8 mouse cellular contexts compared by ENCODE assay signal in the genomic region with DNA sequence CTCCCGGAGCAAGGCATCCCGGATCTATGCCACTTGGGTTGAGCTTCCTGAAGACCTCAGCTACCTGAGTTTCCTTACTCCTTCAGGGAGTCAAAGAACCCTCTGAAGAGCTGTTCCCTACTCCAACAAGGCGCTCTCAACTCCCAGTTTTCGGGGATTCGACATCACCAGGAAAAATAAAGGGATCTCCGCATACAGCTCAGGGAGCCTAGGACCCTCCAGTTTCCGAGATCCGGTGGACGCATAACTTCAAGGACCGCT. TPM values are rescaled to one million over a fixed set of nuclear protein-coding genes. Genes with fewer than 3 reads are reported as not detected.
DNase-seq lines count a peak whose midpoint lies in the region; ATAC-seq and TF ChIP-seq lines count a peak whose summit lies in the region.

No protein-coding gene starts in this region.

- peak; percentile 66 for DNase-seq in embryo, embryonic 10.5 days (ENCODE audit: low spot score)
- DNase-seq in embryo, embryonic 9.5 days (ENCODE audit: extremely low spot score): no peak
- DNase-seq in thymus, adult 2 months: no peak
- DNase-seq in thymus, adult 18-20 months: no peak
- no peak for DNase-seq in liver, embryonic 13.5 days
- no peak for DNase-seq in right cerebral cortex, postnatal 36 days (ENCODE audit: low spot score in 2 of 2)
- no peak for DNase-seq in T-cell, adult 2 months (ENCODE audit: low spot score)
- DNase-seq in spleen, postnatal 10 days (ENCODE audit: low spot score in 2 of 2): no peak

- no peaks in the 10 kb centered on the region for H3K9me3 ChIP-seq in liver, embryonic 13.5 days (replicated peaks)

- peak overlapping the region; percentile 88 for H3K4me3 ChIP-seq in thymus, adult 2 months (ENCODE audit: control insufficient read depth, insufficient read depth, low read length)
- peak overlapping the region; percentile 100 for H3K4me3 ChIP-seq in liver, embryonic 13.5 days (replicated peaks)

- H3K9ac ChIP-seq in liver, embryonic 13.5 days: peak overlapping the region; percentile 99

- peaks cover 22% of the 10 kb centered on the region for H3K4me1 ChIP-seq in thymus, adult 2 months (replicated peaks; ENCODE audit: control insufficient read depth, insufficient read depth, low read length)
- peaks cover 47% of the 10 kb centered on the region for H3K4me1 ChIP-seq in liver, embryonic 13.5 days (replicated peaks)

- under 1% methylated on average over 10 of the region's 10 CpGs for WGBS in thymus, adult 2 months
- 0% methylated on average over 10 of the region's 10 CpGs for WGBS in liver, embryonic 13.5 days (ENCODE audit: insufficient replicate concordance)

- TF ChIP-seq CTCF in thymus, adult 2 months (IDR thresholded peaks at IDR 0.05; ENCODE audit: borderline replicate concordance, control insufficient read depth, extremely low read depth, insufficient read depth, low read length, poor library complexity): no peak

- no peaks in the 10 kb centered on the region for H3K27me3 ChIP-seq in thymus, adult 2 months (ENCODE audit: control insufficient read depth, insufficient read depth, low read length)
- H3K27me3 ChIP-seq in liver, embryonic 13.5 days: no peaks in the 10 kb centered on the region

- peak overlapping the region; percentile 85 for H3K4me2 ChIP-seq in liver, embryonic 13.5 days

- H3K36me3 ChIP-seq in thymus, adult 2 months (ENCODE audit: control insufficient read depth, insufficient read depth, low read length): no peaks in the 10 kb centered on the region
- H3K36me3 ChIP-seq in liver, embryonic 13.5 days: peaks cover 29% of the 10 kb centered on the region

- H3K27ac ChIP-seq in thymus, adult 2 months (ENCODE audit: control insufficient read depth, insufficient read depth, low read length): peak overlapping the region; percentile 33; the same call in 1 of the 2 replicates
- H3K27ac ChIP-seq in liver, embryonic 13.5 days: peak overlapping the region; percentile 99

- TF ChIP-seq POLR2A in thymus, adult 2 months (IDR thresholded peaks at IDR 0.05; ENCODE audit: control insufficient read depth, extremely low read depth, insufficient read depth, low read length, poor library complexity): no peak

- ATAC-seq in liver, embryonic 13.5 days (ENCODE audit: low read depth): no peak

RNA-seq across cellular contexts. Expression of a gene that starts 0.3 kb away (rescaled TPM):
- 254 and 310 TPM in 2 replicates for polyA plus RNA-seq in thymus, adult 2 months (2012; rRNA removed)
- 92.3 and 93.0 TPM in 2 replicates for polyA plus RNA-seq in liver, embryonic 13.5 days (2015; fragmentation: Nextera tagmentation; extraction: Ambion mirVana)

RNA-seq across cellular contexts. Expression of a gene that starts 34.2 kb away (rescaled TPM):
- 307 and 318 TPM in 2 replicates for polyA plus RNA-seq in thymus, adult 2 months (2012; rRNA removed)
- 32.8 and 34.0 TPM in 2 replicates for polyA plus RNA-seq in liver, embryonic 13.5 days (2015; fragmentation: Nextera tagmentation; extraction: Ambion mirVana)

RNA-seq across cellular contexts. Expression of a gene that starts 35.0 kb away (rescaled TPM):
- polyA plus RNA-seq in thymus, adult 2 months (2012; rRNA removed): 48.7 and 51.5 TPM in 2 replicates
- 10.0 and 10.7 TPM in 2 replicates for polyA plus RNA-seq in liver, embryonic 13.5 days (2015; fragmentation: Nextera tagmentation; extraction: Ambion mirVana)

RNA-seq across cellular contexts. Expression of a gene that starts 43.3 kb away (rescaled TPM):
- polyA plus RNA-seq in thymus, adult 2 months (2012; rRNA removed): 418 and 426 TPM in 2 replicates
- polyA plus RNA-seq in liver, embryonic 13.5 days (2015; fragmentation: Nextera tagmentation; extraction: Ambion mirVana): 195 and 202 TPM in 2 replicates

RNA-seq across cellular contexts. Expression of a gene that starts 59.8 kb away (rescaled TPM):
- polyA plus RNA-seq in thymus, adult 2 months (2012; rRNA removed): 0.07 TPM in 1 of 2 replicates, not detected in the other
- polyA plus RNA-seq in liver, embryonic 13.5 days (2015; fragmentation: Nextera tagmentation; extraction: Ambion mirVana): not detected in 2 replicates
